Mouse (Mus musculus): Measurements from ENCODE around the gene Olfr1357.
"Not testable (repeated sequence)": the region's sequence is repeated elsewhere in the genome, so short reads cannot be mapped to it uniquely, and the experiment has no call there.

DNA sequence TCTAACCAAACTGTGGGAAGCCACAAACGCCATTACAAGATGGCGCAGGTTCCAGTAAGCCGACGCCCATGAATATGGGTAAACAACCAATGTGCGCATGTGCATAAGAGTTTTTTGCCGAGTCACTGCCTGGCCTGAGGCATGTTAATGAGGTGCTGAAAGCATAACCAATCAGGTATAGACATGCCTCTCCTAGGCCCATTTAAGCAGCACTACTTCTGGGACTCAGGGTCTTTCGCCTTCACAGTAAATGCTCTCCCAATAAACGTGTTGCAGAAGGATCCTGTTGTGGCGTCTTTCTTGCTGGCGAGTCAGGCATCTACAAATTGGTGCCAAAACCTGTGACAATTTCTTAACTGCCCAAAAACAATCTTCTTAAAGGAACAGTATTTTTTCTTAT, 48.8 kb upstream of the Olfr1357 start:
- not testable (repeated sequence) for TF ChIP-seq CTCF (conservative IDR thresholded peaks at IDR 0.05; ENCODE audit: low read length); POU5F1 (IDR thresholded peaks at IDR 0.05; ENCODE audit: borderline replicate concordance, low read length); NANOG (IDR thresholded peaks at IDR 0.05; ENCODE audit: borderline replicate concordance, low read length)

All from E14TG2a.4 (cell line).